Mouse (Mus musculus) liver, embryonic 14 days (tissue): ENCODE results near the gene Acp6. TPM values are rescaled to one million over a fixed set of nuclear protein-coding genes. Genes with fewer than 3 reads are reported as not detected.

Experiments
- polyA plus RNA-seq: library from polyadenylated mRNA; depleted of rRNA; stranded (reverse); fragments of >200 nt; gene quantifications from 2 replicates; pipeline ENCODE4 v1.2.3, GENCODE M21; 2012; rRNA removed

The Acp6 gene
- polyA plus RNA-seq, result 8.6 and 11.5 TPM in 2 replicates

GRCm38 (mm10) chr3:97158611-97159508 lies at the start of gene Acp6:
Gene Acp6 (plus strand): TSS chr3:97158777.

Other genes with a start within 250 kb of the Acp6 start
- not detected in 2 replicates for gene Gja8, start 232.8 kb upstream of the Acp6 start, polyA plus RNA-seq
- gene Bcl9, start 139.1 kb downstream of the Acp6 start, polyA plus RNA-seq, result 1.4 and 1.8 TPM in 2 replicates